Mouse (Mus musculus): ENCODE results near the gene Uqcc3. TPM values are rescaled to one million over a fixed set of nuclear protein-coding genes. Genes with fewer than 3 reads are reported as not detected.
"Not testable (repeated sequence)": the region's sequence is repeated elsewhere in the genome, so short reads cannot be mapped to it uniquely, and the experiment has no call there.

Gene Uqcc3
- polyA plus RNA-seq, 1 experiment, result 14.4 TPM

GRCm38 (mm10) chr19:8839103-8839907, 41.4 kb downstream of the Uqcc3 start, which contains the start of gene Gng3:
Gng3 (minus strand) TSS chr19:8839194.
- TF ChIP-seq POLR2A (IDR thresholded peaks at IDR 0.05; ENCODE audit: insufficient read depth, low read length) (peak; percentile 36), EP300 (IDR thresholded peaks at IDR 0.05; ENCODE audit: insufficient read depth, low read depth, low read length) (peak; percentile 40; the same call in 1 of the 2 replicates), CTCF (IDR thresholded peaks at IDR 0.05; ENCODE audit: low read depth, low read length) (no peak)
- H3K4me1 ChIP-seq (ENCODE audit: control insufficient read depth, insufficient read depth, low read length), result no peaks in the 10 kb centered on the region
- H3K9me3 ChIP-seq (replicated peaks; ENCODE audit: control insufficient read depth, insufficient read depth, low read length, poor library complexity, severe bottlenecking), result no peaks in the 10 kb centered on the region
- peak within 1 kb of the TSS; percentile 86 for H3K9ac ChIP-seq (ENCODE audit: low read depth, poor library complexity, severe bottlenecking)
- H3K36me3 ChIP-seq (ENCODE audit: control insufficient read depth, insufficient read depth, low read length, poor library complexity, severe bottlenecking), result peaks cover 9% of the 10 kb centered on the region; the same call in 1 of the 2 replicates
- peak within 1 kb of the TSS; percentile 96 for H3K27ac ChIP-seq (ENCODE audit: insufficient read depth, low read length)
- peak within 1 kb of the TSS; percentile 82 for H3K4me3 ChIP-seq (ENCODE audit: low read depth, low read length)
- H3K27me3 ChIP-seq (ENCODE audit: control insufficient read depth, insufficient read depth, low read length, poor library complexity, severe bottlenecking), result no peaks in the 10 kb centered on the region

DNA sequence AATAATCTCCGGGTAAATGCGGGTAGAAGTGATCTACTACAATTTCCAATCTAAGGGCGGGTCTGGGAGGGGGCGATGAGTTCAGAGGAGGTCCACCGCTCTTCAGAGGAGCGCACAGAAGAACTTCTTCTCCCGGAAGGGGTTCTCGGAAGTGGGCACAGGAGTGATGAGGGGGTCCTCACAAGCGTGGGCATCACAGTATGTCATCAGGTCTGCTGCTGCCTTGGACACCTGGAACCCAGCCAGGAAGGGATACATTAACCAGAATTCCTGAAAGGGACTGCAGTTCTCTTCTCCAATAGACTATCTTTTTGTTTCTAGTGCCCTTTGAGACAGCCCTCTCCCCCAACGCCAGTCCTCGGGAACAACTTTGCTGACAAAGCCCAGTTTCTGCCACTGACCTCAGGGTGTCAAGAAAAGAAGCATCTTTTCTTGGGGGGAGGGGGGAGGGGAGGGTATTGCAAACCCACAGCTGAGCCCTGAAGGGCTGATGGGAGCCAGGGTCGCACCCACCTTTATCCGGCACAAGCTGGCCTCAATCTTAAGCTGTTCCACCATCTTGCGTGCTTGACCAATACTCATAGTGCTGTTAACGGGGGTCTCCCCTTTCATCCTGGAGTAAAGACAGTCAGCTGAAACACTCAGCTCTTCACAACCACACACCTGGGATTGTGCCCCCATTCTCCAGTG, 42.5 kb downstream of the Uqcc3 start:
- H3K4me3 ChIP-seq (ENCODE audit: low read depth, low read length), result peak overlapping the region; percentile 82
- peak overlapping the region; percentile 86 for H3K9ac ChIP-seq (ENCODE audit: low read depth, poor library complexity, severe bottlenecking)
- TF ChIP-seq POLR2A (IDR thresholded peaks at IDR 0.05; ENCODE audit: insufficient read depth, low read length) (no peak), CTCF (IDR thresholded peaks at IDR 0.05; ENCODE audit: low read depth, low read length) (no peak), EP300 (IDR thresholded peaks at IDR 0.05; ENCODE audit: insufficient read depth, low read depth, low read length) (no peak)
- peak overlapping the region; percentile 96 for H3K27ac ChIP-seq (ENCODE audit: insufficient read depth, low read length)
- no peaks in the 10 kb centered on the region for H3K9me3 ChIP-seq (replicated peaks; ENCODE audit: control insufficient read depth, insufficient read depth, low read length, poor library complexity, severe bottlenecking)
- no peaks in the 10 kb centered on the region for H3K4me1 ChIP-seq (ENCODE audit: control insufficient read depth, insufficient read depth, low read length)
- peaks cover 20% of the 10 kb centered on the region for H3K36me3 ChIP-seq (ENCODE audit: control insufficient read depth, insufficient read depth, low read length, poor library complexity, severe bottlenecking)
- H3K27me3 ChIP-seq (ENCODE audit: control insufficient read depth, insufficient read depth, low read length, poor library complexity, severe bottlenecking), result no peaks in the 10 kb centered on the region

DNA sequence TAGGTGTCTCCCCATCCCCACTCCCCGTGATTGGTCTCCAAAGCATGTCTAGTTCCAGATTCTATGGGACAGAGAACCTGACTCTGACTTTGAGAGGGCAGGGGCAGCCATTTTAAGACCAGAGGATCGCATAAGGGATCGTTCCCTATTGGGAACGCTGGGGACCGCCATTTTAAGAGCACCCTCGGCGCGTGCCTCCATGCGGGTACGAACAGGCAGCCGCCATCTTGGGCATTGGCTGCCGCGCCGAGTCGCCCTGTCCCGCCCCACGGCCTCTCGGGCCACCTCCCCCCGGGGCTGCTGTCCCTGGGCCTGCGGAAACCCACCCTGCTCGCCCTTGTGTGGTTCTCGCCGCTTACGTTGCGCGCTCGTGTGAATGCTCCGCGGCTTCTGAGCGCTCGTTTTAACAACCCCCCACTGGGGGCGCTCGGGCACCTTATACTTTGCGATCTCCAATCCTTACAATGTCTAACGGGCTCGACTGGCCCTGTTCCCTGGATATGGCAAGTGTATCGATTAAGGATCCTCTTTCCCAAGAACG, 43.4 kb downstream of the Uqcc3 start, which contains the start of gene Bscl2:
Bscl2 (plus strand) TSS at position 217 of the 541 bp plus-strand sequence.
- H3K27me3 ChIP-seq (ENCODE audit: control insufficient read depth, insufficient read depth, low read length, poor library complexity, severe bottlenecking), result no peaks in the 10 kb centered on the region

GRCm38 (mm10) chr19:8836327-8836726, 44.4 kb downstream of the Uqcc3 start:
- not testable (repeated sequence) for H3K4me1 ChIP-seq (ENCODE audit: control insufficient read depth, insufficient read depth, low read length); H3K4me3 ChIP-seq (ENCODE audit: low read depth, low read length); H3K9me3 ChIP-seq (replicated peaks; ENCODE audit: control insufficient read depth, insufficient read depth, low read length, poor library complexity, severe bottlenecking); H3K27me3 ChIP-seq (ENCODE audit: control insufficient read depth, insufficient read depth, low read length, poor library complexity, severe bottlenecking)
- Histone ChIP-seq H3K9ac (ENCODE audit: low read depth, poor library complexity, severe bottlenecking) (peak overlapping the region; percentile 86; the same call in 1 of the 2 replicates), H3K27ac (ENCODE audit: insufficient read depth, low read length) (peak overlapping the region; percentile 96), H3K36me3 (ENCODE audit: control insufficient read depth, insufficient read depth, low read length, poor library complexity, severe bottlenecking) (peaks cover 32% of the 10 kb centered on the region)

More for the DNA sequence above, 43.4 kb downstream of the Uqcc3 start, which contains the start of gene Bscl2:
- H3K4me1 ChIP-seq (ENCODE audit: control insufficient read depth, insufficient read depth, low read length), result no peaks in the 10 kb centered on the region
- peak within 1 kb of the TSS; percentile 86 for H3K9ac ChIP-seq (ENCODE audit: low read depth, poor library complexity, severe bottlenecking)
- no peaks in the 10 kb centered on the region for H3K9me3 ChIP-seq (replicated peaks; ENCODE audit: control insufficient read depth, insufficient read depth, low read length, poor library complexity, severe bottlenecking)
- peak within 1 kb of the TSS; percentile 82 for H3K4me3 ChIP-seq (ENCODE audit: low read depth, low read length)
- peaks cover 22% of the 10 kb centered on the region for H3K36me3 ChIP-seq (ENCODE audit: control insufficient read depth, insufficient read depth, low read length, poor library complexity, severe bottlenecking)
- TF ChIP-seq CTCF (IDR thresholded peaks at IDR 0.05; ENCODE audit: low read depth, low read length) (peak; percentile 29), EP300 (IDR thresholded peaks at IDR 0.05; ENCODE audit: insufficient read depth, low read depth, low read length) (peak; percentile 28; the same call in 1 of the 2 replicates), POLR2A (IDR thresholded peaks at IDR 0.05; ENCODE audit: insufficient read depth, low read length) (no peak)
- peak within 1 kb of the TSS; percentile 96 for H3K27ac ChIP-seq (ENCODE audit: insufficient read depth, low read length)

- Histone ChIP-seq H3K4me1 (ENCODE audit: control insufficient read depth, insufficient read depth, low read length) (no peaks in the 10 kb centered on the region), H3K36me3 (ENCODE audit: control insufficient read depth, insufficient read depth, low read length, poor library complexity, severe bottlenecking) (peaks cover 63% of the 10 kb centered on the region)
- TF ChIP-seq EP300 (IDR thresholded peaks at IDR 0.05; ENCODE audit: insufficient read depth, low read depth, low read length), result no peak
- no peak for TF ChIP-seq CTCF (IDR thresholded peaks at IDR 0.05; ENCODE audit: low read depth, low read length)
- no peak for TF ChIP-seq POLR2A (IDR thresholded peaks at IDR 0.05; ENCODE audit: insufficient read depth, low read length)
These were observed 47.8 kb downstream of the Uqcc3 start for GRCm38 (mm10) chr19:8832971-8833370.

More at GRCm38 (mm10) chr19:8832971-8833370, 47.8 kb downstream of the Uqcc3 start:
- no peaks in the 10 kb centered on the region for H3K9me3 ChIP-seq (replicated peaks; ENCODE audit: control insufficient read depth, insufficient read depth, low read length, poor library complexity, severe bottlenecking)
- H3K27ac ChIP-seq (ENCODE audit: insufficient read depth, low read length), result no peak overlapping the region
- no peak overlapping the region for H3K4me3 ChIP-seq (ENCODE audit: low read depth, low read length)
- no peaks in the 10 kb centered on the region for H3K27me3 ChIP-seq (ENCODE audit: control insufficient read depth, insufficient read depth, low read length, poor library complexity, severe bottlenecking)
- no peak overlapping the region for H3K9ac ChIP-seq (ENCODE audit: low read depth, poor library complexity, severe bottlenecking)

Data from ES-Bruce4 (cell line).